Comparison of ENCODE assay signal across 24 mouse cellular contexts in genomic region chr2:75564809-75565208, GRCm38 (mm10).
"Had no signal": no experiment of that assay in that cellular context is flagged by ENCODE, and none has a peak within 500 bp of the region (broad histone marks: within the 10 kb centered on the region; RNA-seq: fewer than 3 reads in every experiment).

No protein-coding gene starts in this region.

- H3K4me2 ChIP-seq: heart, embryonic 11.5 days; heart, embryonic 13.5 days; heart, embryonic 15.5 days; hindbrain, embryonic 13.5 days; hindbrain, embryonic 15.5 days; kidney, embryonic 15.5 days; limb, embryonic 13.5 days; limb, embryonic 15.5 days had no signal

- H3K9me3 ChIP-seq: heart, embryonic 13.5 days; heart, embryonic 15.5 days; hindbrain, embryonic 13.5 days; hindbrain, embryonic 15.5 days; kidney, embryonic 15.5 days; limb, embryonic 13.5 days; limb, embryonic 15.5 days had no signal

- H3K4me1 ChIP-seq: heart, embryonic 15.5 days had no signal

- H3K9ac ChIP-seq: heart, embryonic 13.5 days; heart, embryonic 15.5 days; hindbrain, embryonic 13.5 days; hindbrain, embryonic 15.5 days; kidney, embryonic 15.5 days; limb, embryonic 13.5 days; limb, embryonic 15.5 days had no signal

- DNase-seq: gastrocnemius, adult 2 months; gastrocnemius, postnatal 10 days; gastrocnemius, postnatal 25 days; heart, adult 18-20 months; heart, postnatal 14 days; heart, postnatal 36 days; kidney, adult 11 months; kidney, adult 2 months; kidney, adult 9 months; kidney, postnatal 14 days; layer of hippocampus, adult 9-11 months; layer of hippocampus, postnatal 36 days; left cerebral cortex, postnatal 4 days had no signal

- ATAC-seq: hindbrain, postnatal 0 days; intestine, embryonic 16.5 days had no signal

- H3K27ac ChIP-seq: gastrocnemius, adult 2 months; heart, embryonic 13.5 days; heart, embryonic 15.5 days; hindbrain, embryonic 13.5 days; hindbrain, embryonic 15.5 days; hindbrain, postnatal 0 days; kidney, embryonic 15.5 days; kidney, postnatal 0 days; limb, embryonic 13.5 days; limb, embryonic 15.5 days had no signal

- H3K36me3 ChIP-seq: heart, embryonic 13.5 days; heart, embryonic 15.5 days; hindbrain, embryonic 13.5 days; hindbrain, embryonic 15.5 days; kidney, embryonic 15.5 days; limb, embryonic 13.5 days; limb, embryonic 15.5 days had no signal

- H3K27me3 ChIP-seq: heart, embryonic 15.5 days; hindbrain, embryonic 13.5 days; hindbrain, embryonic 15.5 days; kidney, embryonic 15.5 days; limb, embryonic 13.5 days; limb, embryonic 15.5 days had no signal

- H3K4me3 ChIP-seq: gastrocnemius, adult 2 months; heart, embryonic 13.5 days; heart, embryonic 15.5 days; hindbrain, embryonic 13.5 days; hindbrain, embryonic 15.5 days; kidney, embryonic 15.5 days; limb, embryonic 13.5 days; limb, embryonic 15.5 days had no signal
